In the genomic region with DNA sequence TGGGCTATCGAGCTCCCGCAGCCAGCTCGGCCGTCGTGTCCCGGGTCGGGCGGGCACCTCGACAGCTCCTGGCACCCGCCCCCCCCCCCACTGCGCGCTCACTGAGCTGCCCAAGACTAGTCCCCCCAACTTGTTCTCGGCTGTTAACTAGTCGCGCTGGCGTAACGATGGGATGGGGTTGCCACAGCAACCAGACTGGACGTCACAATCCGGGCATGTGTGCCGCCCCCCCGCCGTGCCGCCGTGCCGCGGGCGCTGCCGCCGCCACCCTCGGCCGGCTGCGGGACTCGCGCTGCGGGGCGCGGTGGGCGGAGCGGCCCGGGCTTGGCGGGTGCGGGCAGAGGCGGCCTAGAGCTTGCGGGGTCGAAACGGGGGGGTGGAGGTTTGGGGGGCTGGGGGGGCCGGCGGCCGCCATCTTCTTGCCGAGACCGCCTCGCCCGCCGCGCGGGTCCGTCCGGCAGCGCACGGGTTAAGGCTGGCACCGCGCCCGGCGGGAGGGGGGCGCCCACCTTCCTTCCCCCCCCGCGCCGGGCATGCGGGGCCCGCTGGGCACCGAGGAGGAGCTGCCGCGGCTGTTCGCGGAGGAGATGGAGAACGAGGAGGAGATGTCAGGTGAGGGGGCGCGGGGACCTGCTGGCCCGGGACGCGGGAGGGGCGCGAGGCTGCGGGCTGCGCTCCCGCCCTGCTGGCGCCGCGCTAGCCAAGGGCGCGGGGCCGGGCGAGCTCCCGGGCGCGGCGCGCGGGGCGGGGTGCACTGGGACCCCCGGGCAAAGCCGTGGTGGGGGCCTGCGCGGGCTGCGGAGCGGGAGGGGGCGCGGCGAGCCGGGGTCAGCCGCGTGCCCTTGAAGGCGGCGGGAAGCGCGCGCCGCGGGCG, we compare ENCODE assay signal across 8 mouse cellular contexts. TPM values are rescaled to one million over a fixed set of nuclear protein-coding genes. Genes with fewer than 3 reads are reported as not detected.
DNase-seq lines count a peak whose midpoint lies in the region; ATAC-seq and TF ChIP-seq lines count a peak whose summit lies in the region.

A gene (plus strand): TSS at position 233 of the 874 bp plus-strand sequence.

- ATAC-seq in hindbrain, embryonic 16.5 days = peak; percentile 41
- no peak for ATAC-seq in liver, embryonic 15.5 days (ENCODE audit: insufficient read depth)
- no peak for ATAC-seq in stomach, embryonic 16.5 days (ENCODE audit: insufficient read depth, low FRiP score)

- H3K4me3 ChIP-seq in cortical plate, adult 2 months (ENCODE audit: insufficient read depth, low read length) = peak within 1 kb of the TSS; percentile 84
- H3K4me3 ChIP-seq in hindbrain, embryonic 16.5 days (ENCODE audit: low read length) = peak within 1 kb of the TSS; percentile 76
- peak within 1 kb of the TSS; percentile 32 for H3K4me3 ChIP-seq in liver, embryonic 15.5 days (replicated peaks)
- H3K4me3 ChIP-seq in stomach, embryonic 16.5 days (replicated peaks; ENCODE audit: low read length) = peak within 1 kb of the TSS; percentile 51

- no peaks in the 10 kb centered on the region for H3K27me3 ChIP-seq in hindbrain, embryonic 16.5 days (replicated peaks; ENCODE audit: control insufficient read depth, insufficient read depth, low read length)
- peaks cover 75% of the 10 kb centered on the region for H3K27me3 ChIP-seq in liver, embryonic 15.5 days
- peaks cover 39% of the 10 kb centered on the region for H3K27me3 ChIP-seq in stomach, embryonic 16.5 days (ENCODE audit: control insufficient read depth, insufficient read depth, low read length)

- H3K9me3 ChIP-seq in hindbrain, embryonic 16.5 days (ENCODE audit: control insufficient read depth, low read length) = no peaks in the 10 kb centered on the region
- no peaks in the 10 kb centered on the region for H3K9me3 ChIP-seq in liver, embryonic 15.5 days (replicated peaks)
- H3K9me3 ChIP-seq in stomach, embryonic 16.5 days (replicated peaks; ENCODE audit: control insufficient read depth, low read length) = no peaks in the 10 kb centered on the region

- peaks cover 10% of the 10 kb centered on the region; the same call in 1 of the 2 replicates for H3K4me1 ChIP-seq in cortical plate, adult 2 months (ENCODE audit: control insufficient read depth, insufficient read depth, low read length)
- H3K4me1 ChIP-seq in hindbrain, embryonic 16.5 days (ENCODE audit: control insufficient read depth, insufficient read depth, low read depth, low read length) = peaks cover 28% of the 10 kb centered on the region
- H3K4me1 ChIP-seq in liver, embryonic 15.5 days (replicated peaks) = peaks cover 12% of the 10 kb centered on the region
- 0 out of 2 replicates have a peak, but pooled peaks cover 6% of the 10 kb centered on the region for H3K4me1 ChIP-seq in stomach, embryonic 16.5 days (ENCODE audit: control insufficient read depth, insufficient read depth, low read length)

- peak within 1 kb of the TSS; percentile 94 for H3K9ac ChIP-seq in hindbrain, embryonic 16.5 days (ENCODE audit: low read depth, low read length)
- H3K9ac ChIP-seq in liver, embryonic 15.5 days = no peak within 1 kb of the TSS
- peak within 1 kb of the TSS; percentile 62 for H3K9ac ChIP-seq in stomach, embryonic 16.5 days (ENCODE audit: low read length)

- under 1% methylated on average over 54 of the region's 120 CpGs for WGBS in hindbrain, embryonic 16.5 days
- whole genome bisulfite sequencing in liver, embryonic 15.5 days (ENCODE audit: insufficient replicate concordance) = 2% methylated on average over 114 of the region's 120 CpGs
- 1% methylated on average over 96 of the region's 120 CpGs for WGBS in stomach, embryonic 16.5 days

- peaks cover 10% of the 10 kb centered on the region for H3K36me3 ChIP-seq in hindbrain, embryonic 16.5 days (ENCODE audit: control insufficient read depth, insufficient read depth, low read length)
- peaks cover 23% of the 10 kb centered on the region for H3K36me3 ChIP-seq in liver, embryonic 15.5 days (replicated peaks)
- H3K36me3 ChIP-seq in stomach, embryonic 16.5 days (ENCODE audit: control insufficient read depth, insufficient read depth, low read length) = peaks cover 5% of the 10 kb centered on the region

- H3K27ac ChIP-seq in cortical plate, adult 2 months (ENCODE audit: insufficient read depth, low read length) = peak within 1 kb of the TSS; percentile 80
- H3K27ac ChIP-seq in hindbrain, embryonic 16.5 days (ENCODE audit: low read depth, low read length) = peak within 1 kb of the TSS; percentile 80
- no peak within 1 kb of the TSS for H3K27ac ChIP-seq in liver, embryonic 15.5 days (replicated peaks)
- H3K27ac ChIP-seq in stomach, embryonic 16.5 days (ENCODE audit: low read length) = no peak within 1 kb of the TSS

- H3K4me2 ChIP-seq in hindbrain, embryonic 16.5 days (ENCODE audit: low read length) = peak within 1 kb of the TSS; percentile 72
- H3K4me2 ChIP-seq in liver, embryonic 15.5 days = peak within 1 kb of the TSS; percentile 52
- peak within 1 kb of the TSS; percentile 98 for H3K4me2 ChIP-seq in stomach, embryonic 16.5 days (ENCODE audit: low read depth, low read length)

- TF ChIP-seq POLR2A in cortical plate, adult 2 months (IDR thresholded peaks at IDR 0.05; ENCODE audit: extremely low read depth, insufficient read depth, low read length) = no peak

- no peak for TF ChIP-seq CTCF in cortical plate, adult 2 months (IDR thresholded peaks at IDR 0.05; ENCODE audit: extremely low read depth, insufficient read depth, low read length)

- peak; percentile 69 to 80 for DNase-seq in left cerebral cortex, adult 18-20 months (ENCODE audit: low spot score in 2 of 2)
- DNase-seq in left cerebral cortex, adult 11 months (ENCODE audit: low spot score) = no peak
- DNase-seq in gastrocnemius, postnatal 25 days = no peak
- no peak for DNase-seq in c-Kit-positive CD71-positive TER-119-positive erythroid progenitor cells, embryonic 14.5 days (ENCODE audit: low spot score)

RNA-seq across cellular contexts. Expression of the gene that starts here (rescaled TPM):
- 100 to 1,000 TPM; 172 to 179 TPM for total RNA-seq in left cerebral cortex, adult 18-20 months (2021)
- polyA plus RNA-seq in cortical plate, adult 2 months (2012; rRNA removed) = 67.5 and 75.5 TPM in 2 replicates
- 46.7 and 47.7 TPM in 2 replicates for polyA plus RNA-seq in hindbrain, embryonic 16.5 days (2015; fragmentation: Nextera tagmentation; extraction: Ambion mirVana)
- polyA plus RNA-seq in liver, embryonic 15.5 days (2015; fragmentation: Nextera tagmentation; extraction: Ambion mirVana) = 0.03 and 0.16 TPM in 2 replicates
- polyA plus RNA-seq in stomach, embryonic 16.5 days (2015; fragmentation: Nextera tagmentation; extraction: Ambion mirVana) = 0.84 and 0.95 TPM in 2 replicates
- under 1 TPM; 0.03 to 0.08 TPM for total RNA-seq in gastrocnemius, postnatal 25 days (2021)

Comparison
In these comparisons a context has a peak if more than half of its experiments do, and no peak if none do; other contexts are left out.
1. RNA of the gene that starts here (total RNA-seq): 172 to 179 TPM in left cerebral cortex, adult 18-20 months; 0.03 to 0.08 TPM in gastrocnemius, postnatal 25 days; every median in the first group is over 100 times any median in the second.
2. RNA of the gene that starts here (polyA plus RNA-seq): 67.5 to 75.5 TPM in cortical plate, adult 2 months and 46.7 to 47.7 TPM in hindbrain, embryonic 16.5 days; 0.84 to 0.95 TPM in stomach, embryonic 16.5 days and 0.03 to 0.16 TPM in liver, embryonic 15.5 days; every median in the first group is over 10 times any median in the second.
3. DNase-seq: peak in left cerebral cortex, adult 18-20 months (2 of 2); none in left cerebral cortex, adult 11 months (single experiment), gastrocnemius, postnatal 25 days (single experiment) and c-Kit-positive CD71-positive TER-119-positive erythroid progenitor cells, embryonic 14.5 days (single experiment).
4. H3K27ac ChIP-seq: peak in cortical plate, adult 2 months (single experiment) and hindbrain, embryonic 16.5 days (single experiment); none in liver, embryonic 15.5 days (single experiment) and stomach, embryonic 16.5 days (single experiment).
5. H3K4me3 ChIP-seq: peak in every context shown above with its lines; median percentile 84 in cortical plate, adult 2 months; 76 in hindbrain, embryonic 16.5 days; 51 in stomach, embryonic 16.5 days; 32 in liver, embryonic 15.5 days.
6. Peak in every context shown above with its lines, with median percentiles within 50 percentile points of each other: H3K4me2 ChIP-seq.